Mouse (Mus musculus): ENCODE data around the gene Tbc1d21. TPM values are rescaled to one million over a fixed set of nuclear protein-coding genes. Genes with fewer than 3 reads are reported as not detected.

The Tbc1d21 gene
- total RNA-seq, 2 experiments from 2014 or later: not detected

GRCm38 (mm10) chr9:58347795-58348194, 22.5 kb downstream of the Tbc1d21 start:
- intact Hi-C loops (cut with DNase I; ENCODE audit: low total_unique reads): no loop called here
- no peak for DNase-seq

DNA sequence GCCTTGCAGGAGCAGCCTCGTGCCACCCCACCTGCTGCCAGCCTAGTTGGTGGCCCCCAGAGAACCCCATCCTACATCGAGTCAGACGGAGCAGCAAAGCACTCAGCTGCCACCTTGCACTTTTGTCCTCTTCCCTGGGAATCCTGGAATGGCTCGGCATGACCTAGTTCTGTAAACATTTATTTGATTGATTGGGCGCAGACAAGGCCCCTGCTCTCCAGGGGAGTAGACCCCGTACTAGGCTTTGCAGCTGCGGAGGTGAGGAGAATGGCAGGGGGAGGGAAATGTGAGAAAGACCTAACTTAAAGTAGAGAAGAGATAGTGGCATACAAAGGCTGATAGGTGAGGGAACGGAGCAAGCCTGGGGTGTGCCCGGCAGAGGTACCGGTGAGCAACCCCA, 23.8 kb downstream of the Tbc1d21 start:
- DNase-seq: no peak
- intact Hi-C loops (cut with DNase I; ENCODE audit: low total_unique reads): no loop called here

- DNase-seq: no peak
- intact Hi-C loops (cut with DNase I; ENCODE audit: low total_unique reads): no loop called here
Measured at GRCm38 (mm10) chr9:58345963-58346362, 24.3 kb downstream of the Tbc1d21 start.

DNA sequence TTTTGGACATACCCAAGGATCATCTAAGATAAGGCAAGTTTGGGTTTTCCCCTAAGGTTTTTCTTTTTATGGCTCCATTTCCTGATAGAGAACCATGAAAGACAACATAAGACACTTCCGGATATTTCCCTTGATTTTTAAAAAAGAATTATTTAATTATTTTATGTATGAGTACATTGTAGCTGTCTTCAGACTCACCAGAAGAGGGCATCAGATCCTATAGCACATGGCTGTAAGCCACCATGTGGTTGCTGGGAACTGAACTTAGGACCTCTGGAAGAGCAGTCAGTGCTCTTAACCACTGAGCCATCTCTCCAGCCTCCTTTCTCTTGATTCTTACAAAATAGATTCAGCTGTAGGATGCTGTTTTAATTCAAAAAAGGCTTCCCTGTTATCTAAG, 28.5 kb downstream of the Tbc1d21 start:
- DNase-seq: no peak
- intact Hi-C loops (cut with DNase I; ENCODE audit: low total_unique reads): no loop called here

- no peak for DNase-seq
- intact Hi-C loops (cut with DNase I; ENCODE audit: low total_unique reads): no loop called here
Measured at GRCm38 (mm10) chr9:58336650-58337281, 33.5 kb downstream of the Tbc1d21 start.

- intact Hi-C loops (cut with DNase I; ENCODE audit: low total_unique reads): no loop called here
- DNase-seq: no peak
Measured at GRCm38 (mm10) chr9:58331276-58331675, 39.0 kb downstream of the Tbc1d21 start.

DNA sequence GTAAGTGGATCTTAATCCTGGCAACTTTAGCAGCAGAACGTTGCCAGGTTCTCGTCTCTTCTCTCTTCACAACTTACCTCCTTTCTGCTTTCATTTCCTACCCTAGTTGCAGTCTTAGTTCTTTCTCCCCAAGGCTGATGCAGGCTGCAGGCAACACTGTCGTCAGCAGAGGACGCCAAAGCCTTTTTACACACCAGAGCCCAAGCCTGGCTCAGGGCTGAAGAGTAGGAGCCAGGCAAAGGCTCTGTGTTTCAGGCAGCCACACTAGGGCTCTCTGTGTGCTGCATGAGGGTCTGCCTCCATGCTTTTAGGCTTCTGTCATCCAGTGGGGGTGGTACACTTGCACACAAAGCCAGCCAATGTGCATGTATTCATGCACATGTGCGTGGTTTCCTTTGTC, 40.0 kb downstream of the Tbc1d21 start:
- intact Hi-C loops (cut with DNase I; ENCODE audit: low total_unique reads): no loop called here
- peak; percentile 65 for DNase-seq

GRCm38 (mm10) chr9:58327382-58327781, 42.9 kb downstream of the Tbc1d21 start:
- intact Hi-C loops (cut with DNase I; ENCODE audit: low total_unique reads): loop anchor here (5.0 kb wide), 1 partner anchor 40 kb away; no protein-coding TSS in a partner anchor

GRCm38 (mm10) chr9:58326477-58327180, 43.6 kb downstream of the Tbc1d21 start:
- DNase-seq: no peak
- intact Hi-C loops (cut with DNase I; ENCODE audit: low total_unique reads): loop anchor here (5.0 kb wide), 1 partner anchor 41 kb away; no protein-coding TSS in a partner anchor

More at GRCm38 (mm10) chr9:58327382-58327781, 42.9 kb downstream of the Tbc1d21 start:
- no peak for DNase-seq

DNA sequence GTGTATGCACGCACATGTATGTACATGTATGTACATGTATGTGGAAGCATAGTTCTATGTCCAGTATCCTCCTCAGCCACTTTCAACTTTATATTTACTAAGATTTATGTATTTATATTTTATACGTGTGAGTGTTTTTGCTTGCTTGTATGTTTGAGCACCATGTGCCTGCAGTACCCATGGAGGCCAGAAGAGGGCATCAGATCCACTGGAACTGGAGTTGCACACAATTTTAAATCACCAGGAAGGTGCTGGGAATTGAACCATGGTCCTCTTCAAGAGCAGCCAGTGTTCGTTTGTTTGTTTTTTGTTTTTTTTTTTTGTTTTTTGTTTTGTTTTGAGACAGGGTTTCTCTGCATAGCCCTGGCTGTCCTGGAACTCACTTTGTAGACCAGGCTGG, 48.6 kb downstream of the Tbc1d21 start:
- no peak for DNase-seq
- intact Hi-C loops (cut with DNase I; ENCODE audit: low total_unique reads): no loop called here

DNA sequence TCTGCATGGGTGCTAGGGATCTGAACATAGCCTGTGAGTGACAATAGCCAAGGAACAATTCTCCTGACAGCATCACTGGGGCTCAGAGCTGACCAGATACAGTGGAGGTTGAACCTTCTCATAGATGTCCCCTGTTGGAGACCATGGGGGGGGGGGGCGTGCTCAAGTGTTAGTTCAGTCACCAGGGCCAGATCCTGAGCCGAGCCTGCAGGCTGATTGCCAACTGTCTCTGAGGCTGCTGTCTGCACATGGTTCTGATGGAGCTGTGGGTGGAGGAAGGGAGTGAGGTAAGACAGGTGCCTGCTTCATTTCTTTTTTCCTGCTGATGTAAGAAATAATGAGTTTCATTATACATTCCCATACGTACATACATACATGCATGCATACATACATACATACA, 51.9 kb downstream of the Tbc1d21 start:
- intact Hi-C loops (cut with DNase I; ENCODE audit: low total_unique reads): no loop called here
- no peak for DNase-seq

DNA sequence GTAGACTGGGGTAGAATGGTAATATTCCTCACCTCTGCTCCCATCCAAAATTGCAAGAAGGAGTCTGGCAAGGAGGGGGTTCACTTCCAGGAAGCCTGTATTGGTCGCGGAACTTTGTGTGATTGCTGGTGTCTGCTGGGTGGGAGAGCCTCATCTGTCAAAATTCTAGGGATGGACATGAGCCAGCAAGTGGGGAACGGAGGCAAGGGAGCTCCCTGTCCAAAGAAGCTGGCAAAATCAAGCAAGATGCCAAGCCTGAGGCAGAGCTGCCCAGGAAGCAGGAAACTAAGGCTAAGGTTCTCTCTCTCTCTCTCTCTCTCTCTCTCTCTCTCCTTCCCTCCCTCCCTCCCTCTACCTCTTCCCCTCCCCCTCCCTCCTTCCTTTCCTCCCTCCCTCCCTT, 52.9 kb downstream of the Tbc1d21 start:
- no peak for DNase-seq
- intact Hi-C loops (cut with DNase I; ENCODE audit: low total_unique reads): no loop called here

GRCm38 (mm10) chr9:58316784-58317183, 53.5 kb downstream of the Tbc1d21 start:
- DNase-seq: no peak
- intact Hi-C loops (cut with DNase I; ENCODE audit: low total_unique reads): no loop called here

DNA sequence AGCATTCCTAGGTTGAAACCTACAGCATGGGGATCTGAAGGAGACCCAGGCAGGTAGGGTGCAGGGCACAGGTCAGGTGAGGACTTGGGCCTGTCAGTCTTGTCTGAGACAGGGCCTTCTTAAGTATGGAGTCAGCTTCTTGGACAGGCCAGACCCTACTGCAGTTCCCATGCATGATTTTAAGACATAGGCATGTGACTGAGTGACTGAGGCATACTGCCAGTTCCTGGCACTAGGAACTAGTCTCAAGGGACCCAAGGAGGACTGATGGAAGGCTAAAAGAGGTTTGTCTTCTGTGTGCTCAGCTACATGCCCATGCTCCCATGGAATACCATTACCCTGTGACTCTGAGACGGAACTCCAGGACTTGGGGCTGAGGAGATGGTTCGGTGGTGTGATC, 54.4 kb downstream of the Tbc1d21 start:
- intact Hi-C loops (cut with DNase I; ENCODE audit: low total_unique reads): no loop called here
- DNase-seq: no peak

GRCm38 (mm10) chr9:58314682-58315360, 55.4 kb downstream of the Tbc1d21 start:
- intact Hi-C loops (cut with DNase I; ENCODE audit: low total_unique reads): no loop called here

DNA sequence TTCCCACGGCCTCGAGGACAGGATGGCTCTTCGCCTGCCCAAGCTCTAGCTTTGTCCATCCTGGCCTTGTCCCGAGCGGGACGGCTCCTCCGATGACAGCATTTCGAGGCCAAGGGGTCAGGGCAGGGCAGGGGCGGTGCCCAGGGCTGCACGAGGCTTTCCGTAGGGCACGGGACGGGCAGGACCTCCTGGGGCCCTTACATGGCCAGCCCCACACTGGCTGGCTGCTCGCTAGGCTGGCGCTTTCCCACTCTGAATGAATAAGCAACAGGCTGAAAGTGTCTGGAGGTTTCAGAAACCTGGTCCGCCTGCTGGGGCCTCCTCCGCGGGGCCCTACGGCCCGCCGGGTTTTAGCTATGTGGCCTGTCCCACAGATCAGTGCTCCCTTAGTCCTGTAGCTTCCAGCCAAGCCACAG, 57.3 kb downstream of the Tbc1d21 start, which contains the start of gene Loxl1:
TSS of gene Loxl1 (minus strand) at position 243 of the 416 bp plus-strand sequence.
- DNase-seq: peak; percentile 80
- intact Hi-C loops (cut with DNase I; ENCODE audit: low total_unique reads): no loop called here

More at GRCm38 (mm10) chr9:58314682-58315360, 55.4 kb downstream of the Tbc1d21 start:
- peak; percentile 53 for DNase-seq

DNA sequence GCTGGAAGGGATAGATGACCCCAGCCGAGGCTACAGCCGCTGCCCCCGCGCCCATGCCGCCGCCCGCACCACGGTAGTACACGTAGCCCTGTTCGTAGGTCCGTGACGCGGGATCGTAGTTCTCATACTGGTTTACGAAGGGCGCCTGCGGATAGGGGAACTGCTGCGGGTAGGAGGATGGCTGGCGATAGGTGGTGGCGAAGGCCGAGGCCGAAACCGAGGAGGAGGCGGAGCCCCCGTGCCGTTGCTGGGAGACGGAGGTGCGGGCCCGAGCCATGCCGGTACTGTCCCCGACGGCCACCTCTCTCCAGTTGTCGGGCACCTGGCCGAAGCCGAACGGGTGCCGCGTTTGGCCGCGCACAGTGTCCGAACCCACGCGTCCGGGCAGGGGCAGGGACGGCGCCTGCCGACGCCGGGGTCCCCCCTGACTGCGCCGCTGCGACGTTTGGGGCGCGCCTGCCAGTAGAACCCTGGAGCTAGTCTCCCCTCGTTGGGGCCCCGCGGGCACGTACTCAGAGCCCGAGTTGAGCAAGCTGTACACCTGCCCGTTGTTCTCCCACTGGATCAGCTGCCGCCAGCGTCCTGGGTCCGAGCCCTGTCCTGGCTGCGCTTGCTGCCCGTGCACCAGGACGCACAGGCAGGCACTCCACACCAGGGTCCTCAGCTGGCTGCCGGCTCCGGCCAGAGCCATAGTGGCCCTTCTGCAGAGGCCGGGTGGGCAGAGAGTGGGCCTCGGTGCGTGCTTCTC, 57.9 kb downstream of the Tbc1d21 start:
- peak; percentile 67 for DNase-seq
- intact Hi-C loops (cut with DNase I; ENCODE audit: low total_unique reads): no loop called here

- intact Hi-C loops (cut with DNase I; ENCODE audit: low total_unique reads): no loop called here
- DNase-seq: no peak
Measured at GRCm38 (mm10) chr9:58311191-58311910, 58.9 kb downstream of the Tbc1d21 start.

DNA sequence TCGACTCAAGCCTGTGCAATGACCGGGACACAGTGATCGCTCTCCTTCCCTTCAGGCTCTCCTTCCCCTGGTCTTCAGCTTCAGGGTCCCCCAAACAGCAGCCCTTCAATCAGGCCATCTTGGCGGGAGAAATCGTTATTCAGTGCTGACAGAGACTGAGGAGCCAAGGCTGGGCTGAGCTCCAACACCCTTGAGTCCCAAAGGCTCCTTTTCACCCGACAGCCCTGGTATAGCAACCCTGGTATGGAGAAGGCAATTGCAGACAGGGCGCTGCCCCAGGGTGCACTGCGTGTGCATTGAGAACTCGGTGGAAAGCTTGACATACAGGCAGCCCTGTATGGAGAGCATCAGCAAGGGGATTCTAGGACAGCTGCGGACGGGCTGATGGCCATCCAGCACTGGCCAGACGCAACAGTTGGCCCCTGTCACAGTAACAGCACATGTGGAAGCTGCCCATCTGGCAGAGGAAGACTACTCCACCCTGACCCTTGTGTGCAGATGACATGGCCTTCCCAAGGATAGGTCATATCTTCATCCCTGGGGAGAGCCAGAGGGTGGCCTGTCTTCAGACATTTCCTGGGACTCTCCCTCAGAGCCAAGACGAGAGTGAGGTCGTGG, 60.1 kb downstream of the Tbc1d21 start:
- peak; percentile 62 for DNase-seq
- intact Hi-C loops (cut with DNase I; ENCODE audit: low total_unique reads): no loop called here
